Mouse (Mus musculus) kidney, adult 2 months (tissue): Measurements from ENCODE around the gene Lifr.

Experiments used
- CTCF ChIP-seq: fragments of 200-500 bp; conservative IDR thresholded peaks from 2 replicates; pipeline ENCODE4 v1.5.1; 2011; ENCODE audit warnings: low read depth, mild to moderate bottlenecking, control low read depth, low read length, moderate library complexity, mixed read lengths; ENCODE audit not compliant: insufficient read depth, insufficient read length
- POLR2A ChIP-seq: fragments of 200-500 bp; IDR thresholded peaks from one replicate; pipeline ENCODE4 v1.6.1; 2011; ENCODE audit warnings: low read depth, low read length, control low read depth

DNA sequence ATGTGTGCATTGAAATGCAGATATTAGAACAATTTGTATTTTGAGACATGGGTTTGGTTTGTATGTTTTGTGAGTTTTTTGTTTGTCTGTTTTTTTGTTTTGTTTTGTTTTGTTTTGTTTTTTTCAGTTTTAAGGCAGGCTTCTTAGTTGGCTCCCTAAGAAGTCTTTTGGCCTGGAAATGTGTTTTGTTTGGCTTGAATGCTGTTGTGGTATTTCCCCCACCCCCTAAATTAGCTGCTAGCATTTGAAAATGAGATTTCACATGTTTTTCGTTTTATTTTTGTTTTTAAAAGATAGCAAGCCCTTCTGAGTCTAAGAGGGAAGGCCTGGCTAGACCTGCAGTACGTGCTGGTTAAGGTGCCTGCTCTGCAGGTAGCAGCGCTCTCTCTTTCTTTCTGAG is 54.1 kb downstream of the Lifr start:
- TF ChIP-seq CTCF = no peak
- TF ChIP-seq POLR2A = no peak
